10 mouse cellular contexts compared by ENCODE assay signal in genomic region chr2:53053714-53054113, GRCm38 (mm10).
DNase-seq lines count a peak whose midpoint lies in the region; ATAC-seq and TF ChIP-seq lines count a peak whose summit lies in the region.
"Had no signal": no experiment of that assay in that cellular context is flagged by ENCODE, and none has a peak within 500 bp of the region (broad histone marks: within the 10 kb centered on the region; RNA-seq: fewer than 3 reads in every experiment).

No protein-coding gene starts in this region.

- no peak overlapping the region for H3K4me3 ChIP-seq in embryonic fibroblast, embryonic 13.5 days (ENCODE audit: insufficient read depth, low read length)
- no peak overlapping the region for H3K4me3 ChIP-seq in limb, embryonic 13.5 days
- H3K4me3 ChIP-seq: midbrain, embryonic 15.5 days had no signal

- no peaks in the 10 kb centered on the region for H3K9me3 ChIP-seq in limb, embryonic 13.5 days
- H3K9me3 ChIP-seq: midbrain, embryonic 15.5 days had no signal

- H3K27me3 ChIP-seq in limb, embryonic 13.5 days: no peaks in the 10 kb centered on the region
- H3K27me3 ChIP-seq: midbrain, embryonic 15.5 days had no signal

- H3K9ac ChIP-seq in limb, embryonic 13.5 days: no peak overlapping the region
- H3K9ac ChIP-seq: midbrain, embryonic 15.5 days had no signal

- H3K4me2 ChIP-seq in limb, embryonic 13.5 days (replicated peaks): peak overlapping the region; percentile 10; the same call in 1 of the 2 replicates
- H3K4me2 ChIP-seq: midbrain, embryonic 15.5 days had no signal

- peak overlapping the region; percentile 95 for H3K27ac ChIP-seq in embryonic fibroblast, embryonic 13.5 days (ENCODE audit: insufficient read depth, low read length)
- H3K27ac ChIP-seq in limb, embryonic 13.5 days: peak overlapping the region; percentile 69
- H3K27ac ChIP-seq: midbrain, embryonic 15.5 days had no signal

- 23% methylated on average over 7 of the region's 7 CpGs for WGBS in limb, embryonic 13.5 days

- peaks cover 25% of the 10 kb centered on the region for H3K36me3 ChIP-seq in limb, embryonic 13.5 days

- peaks cover 11% of the 10 kb centered on the region for H3K4me1 ChIP-seq in embryonic fibroblast, embryonic 13.5 days (ENCODE audit: control insufficient read depth, insufficient read depth, low read length)
- H3K4me1 ChIP-seq in limb, embryonic 13.5 days: peaks cover 33% of the 10 kb centered on the region
- H3K4me1 ChIP-seq: midbrain, embryonic 15.5 days had no signal

- ATAC-seq in frontal cortex, adult (ENCODE audit: low TSS enrichment): peak; percentile 31; the same call in 1 of the 2 replicates
- peak; percentile 82 for ATAC-seq in limb, embryonic 13.5 days (ENCODE audit: low FRiP score, low read depth)
- ATAC-seq: midbrain, embryonic 15.5 days had no signal

- TF ChIP-seq POLR2A in embryonic fibroblast, embryonic 13.5 days (IDR thresholded peaks at IDR 0.05; ENCODE audit: low read depth, low read length): no peak

- intact Hi-C loops in heart, postnatal 10 days (cut with DNase I): no loop called here

- TF ChIP-seq CTCF in embryonic fibroblast, embryonic 13.5 days (IDR thresholded peaks at IDR 0.05; ENCODE audit: borderline replicate concordance, insufficient read depth, low read length): no peak

- DNase-seq in frontal cortex, adult 2 months (ENCODE audit: extremely low spot score in 1 of 2, low spot score in 1 of 2): no peak
- DNase-seq in Muller cell, postnatal 12 days (ENCODE audit: inconsistent ontology term): peak; percentile 50
- no peak for DNase-seq in spleen, postnatal 14 days (ENCODE audit: low spot score in 2 of 2)
- DNase-seq in cerebellum, postnatal 10 days: no peak
- no peak for DNase-seq in heart, postnatal 10 days
- DNase-seq: gastrocnemius, postnatal 25 days had no signal
